Mouse (Mus musculus): ENCODE measurements around the gene Vwc2.

The Vwc2 gene

GRCm38 (mm10) chr11:11242694-11243377, 128.8 kb downstream of the Vwc2 start:
- DNase-seq, result no peak

GRCm38 (mm10) chr11:11257348-11257747, 143.3 kb downstream of the Vwc2 start:
- no peak for DNase-seq

- DNase-seq, result no peak
Observed at GRCm38 (mm10) chr11:11280128-11280527, 166.1 kb downstream of the Vwc2 start.

GRCm38 (mm10) chr11:11283512-11283911, 169.5 kb downstream of the Vwc2 start:
- DNase-seq, result no peak

Measured in kidney, postnatal 10 days (tissue).